ENCODE assay signal across 8 mouse cellular contexts in the genomic region with DNA sequence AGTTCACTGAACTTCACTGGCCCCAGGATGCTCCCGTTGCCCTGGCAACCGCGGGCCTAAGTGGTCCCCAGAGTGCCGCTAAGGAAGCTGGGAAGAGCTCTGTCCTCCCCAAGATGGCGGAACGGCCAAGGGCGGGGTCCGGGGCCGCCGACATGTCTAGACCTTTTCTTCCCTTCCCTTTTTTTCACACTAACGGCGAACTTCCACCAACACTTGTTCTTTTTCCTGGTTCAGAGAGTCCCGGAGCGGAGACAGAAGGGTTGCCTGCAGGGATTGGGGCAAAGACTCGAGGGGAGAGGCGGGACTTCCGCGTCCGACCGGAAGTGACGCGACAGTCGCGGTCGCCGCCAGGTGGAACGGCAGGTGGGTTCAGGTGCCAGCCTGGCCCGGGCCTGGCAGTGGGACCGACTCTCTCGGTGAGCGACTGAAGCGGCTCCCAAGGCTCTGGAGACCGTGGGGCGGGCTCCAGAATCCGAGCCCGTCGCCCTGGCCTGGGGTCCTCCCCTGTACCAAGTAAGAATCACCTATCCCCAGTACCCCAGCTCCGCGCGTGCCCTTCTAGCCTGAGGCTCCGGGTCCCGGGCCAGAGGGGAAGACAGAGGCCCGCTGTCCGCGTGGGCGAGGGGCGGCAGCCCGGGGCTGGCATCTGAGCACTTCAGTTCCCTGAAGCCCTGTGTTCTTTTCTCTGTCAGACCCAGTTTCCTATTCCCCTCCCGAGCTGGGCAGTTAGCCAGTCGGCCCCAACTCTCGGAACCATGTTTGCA. TPM values are rescaled to one million over a fixed set of nuclear protein-coding genes. Genes with fewer than 3 reads are reported as not detected.
A peak's percentile ranks its signal among the peaks of the same experiment; 100 is the strongest.
DNase-seq lines count a peak whose midpoint lies in the region; ATAC-seq and TF ChIP-seq lines count a peak whose summit lies in the region.

A gene (plus strand): TSS at position 116 of the 764 bp plus-strand sequence.
A gene (plus strand): TSS at position 334 of the 764 bp plus-strand sequence.

- peak within 1 kb of the TSS; percentile 82 for H3K4me3 ChIP-seq in forebrain, embryonic 11.5 days (ENCODE audit: low read depth, low read length)
- H3K4me3 ChIP-seq in heart, postnatal 0 days (ENCODE audit: low read depth, low read length), result peak within 1 kb of the TSS; percentile 73
- peak within 1 kb of the TSS; percentile 79 for H3K4me3 ChIP-seq in liver, embryonic 16.5 days (ENCODE audit: low read depth, low read length)
- H3K4me3 ChIP-seq in neural tube, embryonic 13.5 days, result peak within 1 kb of the TSS; percentile 64
- H3K4me3 ChIP-seq in testis, adult 2 months (ENCODE audit: control insufficient read depth, low read depth, low read length), result peak within 1 kb of the TSS; percentile 88

- DNase-seq in CD8-positive naive resting alpha-beta T cell, adult 2 months (ENCODE audit: low read depth in 2 of 2, low spot score in 2 of 2), result peak; percentile 80 to 87
- peak; percentile 70 for DNase-seq in c-Kit-positive CD71-negative TER-119-negative erythroid progenitor cells, embryonic 14.5 days (ENCODE audit: low read depth)
- peak; percentile 92 for DNase-seq in forebrain, embryonic 11.5 days (ENCODE audit: low spot score)
- DNase-seq in heart, postnatal 0 days (ENCODE audit: low spot score), result peak; percentile 87
- DNase-seq in kidney, postnatal 4 days, result peak; percentile 91 to 94

- H3K9ac ChIP-seq in forebrain, embryonic 11.5 days (ENCODE audit: low read length), result peak within 1 kb of the TSS; percentile 86
- H3K9ac ChIP-seq in heart, postnatal 0 days (replicated peaks; ENCODE audit: low read depth, low read length), result peak within 1 kb of the TSS; percentile 73
- peak within 1 kb of the TSS; percentile 84 for H3K9ac ChIP-seq in liver, embryonic 16.5 days (ENCODE audit: low read depth, low read length)
- H3K9ac ChIP-seq in neural tube, embryonic 13.5 days, result peak within 1 kb of the TSS; percentile 86

- under 1% methylated on average over 51 of the region's 51 CpGs for WGBS in forebrain, embryonic 11.5 days
- WGBS in heart, postnatal 0 days, result under 1% methylated on average over 50 of the region's 51 CpGs
- under 1% methylated on average over 51 of the region's 51 CpGs for WGBS in liver, embryonic 16.5 days (ENCODE audit: insufficient replicate concordance)
- WGBS in neural tube, embryonic 13.5 days, result 2% methylated on average over 51 of the region's 51 CpGs

- peak within 1 kb of the TSS; percentile 98 for H3K4me2 ChIP-seq in forebrain, embryonic 11.5 days (ENCODE audit: low read depth, low read length, severe bottlenecking)
- H3K4me2 ChIP-seq in heart, postnatal 0 days (ENCODE audit: low read depth, low read length), result peak within 1 kb of the TSS; percentile 98
- peak within 1 kb of the TSS; percentile 83 for H3K4me2 ChIP-seq in liver, embryonic 16.5 days (ENCODE audit: low read depth, low read length)
- peak within 1 kb of the TSS; percentile 68 for H3K4me2 ChIP-seq in neural tube, embryonic 13.5 days

- H3K27me3 ChIP-seq in forebrain, embryonic 11.5 days (ENCODE audit: control insufficient read depth, insufficient read depth, low read length), result no peaks in the 10 kb centered on the region
- no peaks in the 10 kb centered on the region for H3K27me3 ChIP-seq in heart, postnatal 0 days (ENCODE audit: control insufficient read depth, insufficient read depth, low read length)
- no peaks in the 10 kb centered on the region for H3K27me3 ChIP-seq in liver, embryonic 16.5 days (ENCODE audit: control insufficient read depth, insufficient read depth, low read depth, low read length)
- no peaks in the 10 kb centered on the region for H3K27me3 ChIP-seq in neural tube, embryonic 13.5 days
- no peaks in the 10 kb centered on the region for H3K27me3 ChIP-seq in testis, adult 2 months (ENCODE audit: control insufficient read depth, insufficient read depth, low read length)

- no peak for TF ChIP-seq CTCF in heart, postnatal 0 days (IDR thresholded peaks at IDR 0.05; ENCODE audit: low read depth)
- TF ChIP-seq CTCF in testis, adult 2 months (IDR thresholded peaks at IDR 0.05; ENCODE audit: control insufficient read depth, insufficient read depth, insufficient replicate concordance, low read depth, low read length), result no peak

- TF ChIP-seq POLR2A in testis, adult 2 months (IDR thresholded peaks at IDR 0.05; ENCODE audit: control insufficient read depth, low read depth, low read length), result peak; percentile 89

- H3K36me3 ChIP-seq in forebrain, embryonic 11.5 days (ENCODE audit: control insufficient read depth, insufficient read depth, low read length), result no peaks in the 10 kb centered on the region
- H3K36me3 ChIP-seq in heart, postnatal 0 days (replicated peaks; ENCODE audit: control insufficient read depth, insufficient read depth, low read length), result peaks cover 24% of the 10 kb centered on the region
- peaks cover 3% of the 10 kb centered on the region; the same call in 1 of the 2 replicates for H3K36me3 ChIP-seq in liver, embryonic 16.5 days (ENCODE audit: control insufficient read depth, insufficient read depth)
- H3K36me3 ChIP-seq in neural tube, embryonic 13.5 days, result peaks cover 27% of the 10 kb centered on the region
- H3K36me3 ChIP-seq in testis, adult 2 months (ENCODE audit: control insufficient read depth, insufficient read depth, low read length), result peaks cover 3% of the 10 kb centered on the region

- peaks cover 3% of the 10 kb centered on the region; the same call in 1 of the 2 replicates for H3K4me1 ChIP-seq in forebrain, embryonic 11.5 days (replicated peaks; ENCODE audit: control insufficient read depth, insufficient read depth, low read length)
- peaks cover 6% of the 10 kb centered on the region for H3K4me1 ChIP-seq in heart, postnatal 0 days (ENCODE audit: control insufficient read depth, insufficient read depth)
- peaks cover 8% of the 10 kb centered on the region for H3K4me1 ChIP-seq in liver, embryonic 16.5 days (ENCODE audit: control insufficient read depth, low read depth, low read length)
- peaks cover 25% of the 10 kb centered on the region for H3K4me1 ChIP-seq in neural tube, embryonic 13.5 days (replicated peaks)
- peaks cover 12% of the 10 kb centered on the region for H3K4me1 ChIP-seq in testis, adult 2 months (ENCODE audit: control insufficient read depth, insufficient read depth, low read length)

- ATAC-seq in forebrain, embryonic 11.5 days (replicated peaks; ENCODE audit: low FRiP score), result peak; percentile 83
- peak; percentile 88 for ATAC-seq in heart, postnatal 0 days (ENCODE audit: insufficient read depth, low read depth)
- ATAC-seq in liver, embryonic 16.5 days (ENCODE audit: low read depth), result peak; percentile 79
- ATAC-seq in neural tube, embryonic 13.5 days (ENCODE audit: low read depth), result peak; percentile 91

- no peaks in the 10 kb centered on the region for H3K9me3 ChIP-seq in forebrain, embryonic 11.5 days (ENCODE audit: control insufficient read depth, low read length)
- H3K9me3 ChIP-seq in heart, postnatal 0 days (replicated peaks; ENCODE audit: control insufficient read depth, low read length), result no peaks in the 10 kb centered on the region
- H3K9me3 ChIP-seq in liver, embryonic 16.5 days (replicated peaks; ENCODE audit: control insufficient read depth, low read length), result no peaks in the 10 kb centered on the region
- no peaks in the 10 kb centered on the region for H3K9me3 ChIP-seq in neural tube, embryonic 13.5 days

- peak within 1 kb of the TSS; percentile 89 for H3K27ac ChIP-seq in forebrain, embryonic 11.5 days (ENCODE audit: low read depth, low read length)
- peak within 1 kb of the TSS; percentile 96 for H3K27ac ChIP-seq in heart, postnatal 0 days (ENCODE audit: low read depth)
- peak within 1 kb of the TSS; percentile 79 for H3K27ac ChIP-seq in liver, embryonic 16.5 days (ENCODE audit: low read length)
- peak within 1 kb of the TSS; percentile 95 for H3K27ac ChIP-seq in neural tube, embryonic 13.5 days (replicated peaks)
- H3K27ac ChIP-seq in testis, adult 2 months (ENCODE audit: control insufficient read depth, insufficient read depth, low read depth, low read length), result peak within 1 kb of the TSS; percentile 95

- TF ChIP-seq EP300 in heart, postnatal 0 days (IDR thresholded peaks at IDR 0.05; ENCODE audit: low read depth), result peak; percentile 39; the same call in 1 of the 2 replicates

RNA-seq across cellular contexts. Expression of the first gene that starts in this region (rescaled TPM):
- 29.0 and 32.4 TPM in 2 replicates for polyA plus RNA-seq in forebrain, embryonic 11.5 days (2014; fragmentation: Nextera tagmentation; extraction: Ambion mirVana)
- total RNA-seq in heart, postnatal 0 days (2014; rRNA removed; ENCODE audit: low replicate concordance), result 23.8 and 27.2 TPM in 2 replicates
- 26.9 and 29.8 TPM in 2 replicates for polyA plus RNA-seq in heart, postnatal 0 days (2015; fragmentation: Nextera tagmentation; extraction: Ambion mirVana)
- 13.1 and 13.3 TPM in 2 replicates for polyA plus RNA-seq in liver, embryonic 16.5 days (2015; fragmentation: Nextera tagmentation; extraction: Ambion mirVana)
- 75.0 and 88.0 TPM in 2 replicates for polyA plus RNA-seq in neural tube, embryonic 13.5 days (2015; fragmentation: Nextera tagmentation; extraction: Ambion mirVana)
- polyA plus RNA-seq in testis, adult 2 months (2012; rRNA removed), result 76.8 and 78.4 TPM in 2 replicates

RNA-seq across cellular contexts. Expression of the second gene that starts in this region (rescaled TPM):
- 0.31 and 0.41 TPM in 2 replicates for polyA plus RNA-seq in forebrain, embryonic 11.5 days (2014; fragmentation: Nextera tagmentation; extraction: Ambion mirVana)
- 0.12 and 0.80 TPM in 2 replicates for total RNA-seq in heart, postnatal 0 days (2014; rRNA removed; ENCODE audit: low replicate concordance)
- polyA plus RNA-seq in heart, postnatal 0 days (2015; fragmentation: Nextera tagmentation; extraction: Ambion mirVana), result 0.74 and 1.0 TPM in 2 replicates
- 0.04 and 0.07 TPM in 2 replicates for polyA plus RNA-seq in liver, embryonic 16.5 days (2015; fragmentation: Nextera tagmentation; extraction: Ambion mirVana)
- 1.7 and 2.0 TPM in 2 replicates for polyA plus RNA-seq in neural tube, embryonic 13.5 days (2015; fragmentation: Nextera tagmentation; extraction: Ambion mirVana)
- polyA plus RNA-seq in testis, adult 2 months (2012; rRNA removed), result 0.10 and 0.28 TPM in 2 replicates

Comparison
In these comparisons a context has a peak if more than half of its experiments do, and no peak if none do; other contexts are left out.
1. Peak in every context shown above with its lines: DNase-seq, ATAC-seq, H3K4me3 ChIP-seq and H3K27ac ChIP-seq.